Mouse (Mus musculus) liver, postnatal 0 days (tissue): Measurements from ENCODE around the gene Diras2. TPM values are rescaled to one million over a fixed set of nuclear protein-coding genes. Genes with fewer than 3 reads are reported as not detected.

Experiments used
- ATAC-seq: fragments of 200-750 bp; cut with Nextera tagmentation; 2 replicates; pipeline ENCODE4 v1.8.0; 2017; ENCODE audit warnings: mild to moderate bottlenecking, moderate library complexity
- DNase-seq: peaks from one replicate; pipeline ENCODE4 v3.0.0-alpha.2; 2016
- H3K27ac ChIP-seq: fragments of 300-500 bp; sonication (generic); 2 replicates; pipeline ENCODE4 v1.5.1; 2014; ENCODE audit warnings: antibody characterized with exemption, moderate library complexity, mild to moderate bottlenecking, low read depth
- H3K27me3 ChIP-seq: fragments of 300-500 bp; sonication (generic); 2 replicates; pipeline ENCODE4 v1.6.1; 2014; ENCODE audit warnings: low read length, control low read depth, mixed read lengths; ENCODE audit not compliant: insufficient read depth
- H3K36me3 ChIP-seq: fragments of 300-500 bp; sonication (generic); replicated peaks from 2 replicates; pipeline ENCODE4 v1.6.1; 2014; ENCODE audit warnings: mild to moderate bottlenecking, control low read depth, low read length, moderate library complexity, mixed read lengths; ENCODE audit not compliant: insufficient read depth
- H3K4me1 ChIP-seq: fragments of 300-500 bp; sonication (generic); 2 replicates; pipeline ENCODE4 v1.6.1; 2014; ENCODE audit warnings: antibody characterized with exemption, mild to moderate bottlenecking, control low read depth; ENCODE audit not compliant: insufficient read depth
- H3K4me2 ChIP-seq: fragments of 300-500 bp; sonication (generic); 2 replicates; pipeline ENCODE4 v1.6.1; 2014; ENCODE audit warnings: low read depth, mild to moderate bottlenecking, low read length, moderate library complexity, mixed read lengths
- H3K4me3 ChIP-seq: fragments of 300-500 bp; sonication (generic); 2 replicates; pipeline ENCODE4 v1.5.1; 2014; ENCODE audit warnings: low read depth, low read length
- H3K9ac ChIP-seq: fragments of 300-500 bp; sonication (generic); replicated peaks from 2 replicates; pipeline ENCODE4 v1.6.1; 2014; ENCODE audit warnings: mild to moderate bottlenecking, moderate library complexity
- H3K9me3 ChIP-seq: fragments of 300-500 bp; sonication (generic); 2 replicates; pipeline ENCODE4 v1.6.1; 2016; ENCODE audit warnings: mild to moderate bottlenecking, control low read depth, low read length, mixed read lengths
- CTCF ChIP-seq: sonication (generic); IDR thresholded peaks from 2 replicates; pipeline ENCODE4 v1.5.1; 2016; ENCODE audit warnings: antibody characterized with exemption, low read depth
- EP300 ChIP-seq: IDR thresholded peaks from 2 replicates; pipeline ENCODE4 v1.6.1; 2016; ENCODE audit warnings: antibody characterized with exemption, low read depth, mild to moderate bottlenecking
- WGBS: fragments of 180-500 bp; shearing (Covaris S2); extraction: QIAGEN DNeasy Blood & Tissue Kit; methylation state at CpG from one replicate; pipeline ENCODE4 v1.1.7; 2014; ENCODE audit not compliant: insufficient replicate concordance; 5-methylcytosine and 5-hydroxymethylcytosine counted together
- polyA plus RNA-seq: library from polyadenylated mRNA; unstranded; fragments of >200 nt; fragmentation: Nextera tagmentation; extraction: Ambion mirVana; gene quantifications from 2 replicates; pipeline ENCODE4 v1.2.1, GENCODE M21; 2015

Gene Diras2
- polyA plus RNA-seq = 0.12 and 0.19 TPM in 2 replicates

DNA sequence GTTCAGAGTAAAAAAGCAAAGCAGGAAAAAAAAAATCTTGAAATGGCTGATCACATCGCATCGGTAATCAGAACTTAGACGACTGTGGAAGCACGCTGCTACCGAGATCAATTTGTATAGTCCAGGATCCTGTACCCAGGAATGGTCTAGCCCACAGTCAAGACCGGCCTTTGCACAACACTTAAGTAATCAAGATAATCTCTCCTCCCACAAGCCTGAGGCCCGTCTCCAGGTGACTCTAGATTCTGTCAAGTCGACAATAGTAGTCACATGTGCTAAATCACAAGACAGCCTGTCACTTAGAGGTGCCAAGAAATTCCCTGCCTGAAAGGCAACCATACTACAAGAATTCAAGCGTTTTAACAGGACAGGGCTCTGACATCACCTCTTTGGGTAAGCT lies at the start of gene Diras2:
TSS of gene Diras2 (minus strand) at position 159 of the 400 bp plus-strand sequence.
- Histone ChIP-seq H3K27ac (no peak within 1 kb of the TSS), H3K4me2 (peak within 1 kb of the TSS; percentile 68), H3K4me3 (peak within 1 kb of the TSS; percentile 37), H3K9me3 (no peaks in the 10 kb centered on the region), H3K27me3 (peaks cover 26% of the 10 kb centered on the region), H3K36me3 (no peaks in the 10 kb centered on the region), H3K4me1 (peaks cover 6% of the 10 kb centered on the region), H3K9ac (no peak within 1 kb of the TSS)
- DNase-seq (no peak), ATAC-seq (no peak)
- TF ChIP-seq CTCF (no peak), EP300 (no peak)
- WGBS = 43% methylated on average over 9 of the region's 9 CpGs

DNA sequence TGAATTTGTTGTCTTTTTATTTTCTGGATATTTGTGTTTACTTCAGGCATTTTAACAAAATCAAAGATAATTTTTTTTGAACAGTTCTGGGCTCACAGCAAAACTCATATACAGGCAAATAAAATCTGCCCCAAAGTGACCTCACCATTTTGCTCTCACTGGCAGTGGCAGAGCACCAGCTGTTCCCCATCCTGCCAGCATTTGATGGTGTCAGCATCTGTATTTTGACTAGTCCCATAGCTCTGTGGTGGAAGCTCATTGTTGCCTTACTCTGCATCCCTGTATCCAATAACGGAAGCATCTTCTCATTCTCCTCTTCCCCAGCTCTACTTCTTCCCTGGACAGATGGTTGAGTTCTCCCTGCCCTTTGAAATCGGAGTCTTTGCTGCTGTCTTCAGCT lies 47.7 kb upstream of the Diras2 start:
- Histone ChIP-seq H3K27ac (no peak overlapping the region), H3K27me3 (peaks cover 6% of the 10 kb centered on the region; the same call in 1 of the 2 replicates), H3K36me3 (no peaks in the 10 kb centered on the region), H3K9ac (no peak overlapping the region), H3K4me2 (no peak overlapping the region), H3K9me3 (no peaks in the 10 kb centered on the region), H3K4me3 (no peak overlapping the region), H3K4me1 (peaks cover 10% of the 10 kb centered on the region)
- TF ChIP-seq CTCF (no peak), EP300 (no peak)
- 71% methylated on average over 2 of the region's 2 CpGs for WGBS
- no peak for ATAC-seq
- no peak for DNase-seq

DNA sequence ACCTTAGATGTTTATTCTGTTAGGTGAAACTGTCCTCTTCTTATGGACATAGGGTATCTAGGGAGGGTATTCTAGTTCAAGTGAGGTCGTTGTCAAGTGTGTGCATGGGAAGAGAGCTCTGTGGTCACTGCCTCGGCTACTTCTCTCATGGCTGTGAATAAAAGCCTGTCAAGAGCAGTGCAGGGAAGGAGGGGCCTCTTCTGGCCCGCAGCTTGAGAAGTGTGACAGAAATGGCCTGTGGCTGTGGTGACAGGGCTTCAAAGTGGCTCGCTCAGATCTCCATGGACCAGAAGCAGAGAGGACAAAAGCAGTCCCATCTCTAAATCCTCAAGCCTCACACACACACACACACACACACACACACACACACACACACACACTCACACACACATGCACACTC lies 46.9 kb upstream of the Diras2 start:
- Histone ChIP-seq H3K4me3 (no peak overlapping the region), H3K36me3 (no peaks in the 10 kb centered on the region), H3K4me2 (no peak overlapping the region), H3K4me1 (peaks cover 10% of the 10 kb centered on the region), H3K9ac (no peak overlapping the region), H3K27ac (peak overlapping the region; percentile 62; the same call in 1 of the 2 replicates), H3K9me3 (no peaks in the 10 kb centered on the region), H3K27me3 (peaks cover 5% of the 10 kb centered on the region; the same call in 1 of the 2 replicates)
- 18% methylated on average over 4 of the region's 4 CpGs for WGBS
- DNase-seq (no peak), ATAC-seq (no peak)
- no peak for TF ChIP-seq CTCF

DNA sequence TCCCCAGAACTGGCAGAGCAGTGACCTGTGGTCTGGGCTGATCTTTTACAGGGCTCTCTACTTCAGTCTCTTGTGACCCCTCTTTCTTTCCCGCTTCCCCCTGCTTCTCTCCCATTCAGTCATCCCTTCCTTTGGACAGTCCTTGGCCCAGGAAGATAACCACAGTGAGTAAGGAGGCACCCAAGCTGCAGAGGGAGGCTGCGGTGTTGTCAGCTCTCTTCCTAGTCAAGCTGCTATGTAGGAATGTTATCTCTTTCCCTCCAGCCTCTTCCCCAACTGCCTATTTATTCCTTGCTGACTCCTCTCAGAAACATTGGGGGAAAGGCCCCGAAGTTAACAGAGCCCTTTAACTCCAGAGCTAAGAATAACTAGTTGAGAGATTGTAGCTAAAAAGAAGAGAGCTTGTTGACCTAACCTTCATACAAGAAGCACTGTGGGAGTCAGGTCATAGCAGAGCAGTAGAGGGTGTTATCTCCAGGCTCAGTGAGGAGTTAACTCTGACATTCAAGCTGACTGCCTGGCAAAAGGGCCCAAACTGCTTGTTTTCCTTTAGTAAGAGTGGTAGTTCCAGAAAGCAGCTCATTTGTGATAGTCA lies 46.3 kb upstream of the Diras2 start:
- H3K27ac ChIP-seq = peak overlapping the region; percentile 62
- no peak overlapping the region for H3K4me2 ChIP-seq
- H3K9ac ChIP-seq = no peak overlapping the region
- WGBS = 24% methylated on average over 3 of the region's 3 CpGs
- no peak for DNase-seq
- no peak for ATAC-seq
- TF ChIP-seq CTCF = no peak
- no peak for TF ChIP-seq EP300
- H3K27me3 ChIP-seq = no peaks in the 10 kb centered on the region
- H3K4me1 ChIP-seq = peaks cover 10% of the 10 kb centered on the region
- no peak overlapping the region for H3K4me3 ChIP-seq
- H3K9me3 ChIP-seq = no peaks in the 10 kb centered on the region
- H3K36me3 ChIP-seq = no peaks in the 10 kb centered on the region

DNA sequence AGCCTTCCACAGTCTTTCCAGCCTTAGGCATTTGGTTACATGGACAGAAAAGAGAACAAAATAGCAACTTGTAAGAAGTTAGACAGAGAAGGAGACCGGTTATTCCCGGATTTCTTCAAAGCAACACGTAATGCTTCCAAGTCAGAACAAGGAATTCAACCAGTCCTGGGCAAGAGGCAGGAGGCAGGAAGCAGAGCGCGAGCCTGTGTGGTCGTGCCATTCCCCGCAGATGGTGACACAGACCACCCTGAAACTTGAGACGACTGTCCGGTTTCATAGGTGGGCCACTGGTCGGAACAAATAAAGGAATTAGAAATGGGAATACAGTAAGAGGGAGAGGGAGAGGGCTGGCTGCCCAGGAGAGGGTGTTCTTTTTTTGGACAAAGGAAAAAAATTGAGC lies 45.8 kb upstream of the Diras2 start:
- WGBS = 46% methylated on average over 10 of the region's 10 CpGs
- H3K9ac ChIP-seq = no peak overlapping the region
- H3K4me2 ChIP-seq = no peak overlapping the region
- no peak for TF ChIP-seq CTCF
- TF ChIP-seq EP300 = no peak
- H3K27ac ChIP-seq = peak overlapping the region; percentile 62; the same call in 1 of the 2 replicates
- H3K27me3 ChIP-seq = no peaks in the 10 kb centered on the region
- DNase-seq (no peak), ATAC-seq (no peak)
- no peak overlapping the region for H3K4me3 ChIP-seq
- H3K4me1 ChIP-seq = peaks cover 10% of the 10 kb centered on the region
- H3K36me3 ChIP-seq = no peaks in the 10 kb centered on the region
- no peaks in the 10 kb centered on the region for H3K9me3 ChIP-seq

DNA sequence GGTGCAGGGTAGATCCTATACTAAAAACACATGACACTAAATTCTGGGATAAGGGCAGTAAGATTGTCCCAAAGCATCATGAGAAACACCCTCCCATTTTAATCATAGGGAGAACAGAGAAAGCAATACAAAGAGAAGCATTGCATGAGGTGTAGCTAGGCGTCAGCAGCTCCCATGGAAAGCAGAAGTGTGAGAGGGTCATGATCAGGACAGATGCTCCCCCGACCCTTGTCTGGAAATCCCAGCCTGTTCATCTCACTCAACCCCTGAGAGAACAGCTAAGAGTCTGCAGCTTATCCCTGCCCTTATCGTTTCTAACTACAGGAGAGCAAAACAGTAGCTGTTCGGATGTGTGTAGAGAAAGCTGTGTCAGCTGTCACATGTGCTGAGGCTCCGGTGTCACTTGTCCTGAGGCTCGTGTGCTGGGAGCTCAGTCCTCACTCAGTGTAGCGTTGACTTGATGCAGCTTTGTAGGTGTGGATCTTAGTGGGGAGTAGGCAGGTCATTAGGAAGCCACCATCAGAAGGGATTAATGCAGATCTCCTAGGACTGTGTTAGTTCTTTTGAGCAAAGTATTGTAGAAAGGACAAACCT lies 45.0 kb upstream of the Diras2 start:
- ATAC-seq = no peak
- no peaks in the 10 kb centered on the region for H3K9me3 ChIP-seq
- H3K36me3 ChIP-seq = no peaks in the 10 kb centered on the region
- WGBS = 49% methylated on average over 7 of the region's 7 CpGs
- H3K4me1 ChIP-seq = peaks cover 15% of the 10 kb centered on the region
- no peaks in the 10 kb centered on the region for H3K27me3 ChIP-seq
- peak overlapping the region; percentile 1; the same call in 1 of the 2 replicates for H3K27ac ChIP-seq
- no peak for DNase-seq
- H3K4me2 ChIP-seq = no peak overlapping the region
- no peak overlapping the region for H3K9ac ChIP-seq
- H3K4me3 ChIP-seq = no peak overlapping the region
- TF ChIP-seq EP300 (no peak), CTCF (no peak)
